Mouse (Mus musculus) bone marrow macrophage, adult 2 months (primary cell): ENCODE results near the gene Fam114a2.

Experiments used
- CTCF ChIP-seq: IDR thresholded peaks from 2 replicates; pipeline ENCODE4 v1.5.1; 2012; ENCODE audit warnings: low read depth, mild to moderate bottlenecking, low read length, moderate library complexity
- POLR2A ChIP-seq: IDR thresholded peaks from 2 replicates; pipeline ENCODE4 v1.6.1; 2012; ENCODE audit warnings: mild to moderate bottlenecking, low read depth, low read length, borderline replicate concordance

- TF ChIP-seq POLR2A (no peak), CTCF (no peak)
Observed at GRCm38 (mm10) chr11:57521206-57521605, 2.8 kb upstream of the Fam114a2 start.
